Mouse (Mus musculus): Measurements from ENCODE around the gene Shisa4.

DNA sequence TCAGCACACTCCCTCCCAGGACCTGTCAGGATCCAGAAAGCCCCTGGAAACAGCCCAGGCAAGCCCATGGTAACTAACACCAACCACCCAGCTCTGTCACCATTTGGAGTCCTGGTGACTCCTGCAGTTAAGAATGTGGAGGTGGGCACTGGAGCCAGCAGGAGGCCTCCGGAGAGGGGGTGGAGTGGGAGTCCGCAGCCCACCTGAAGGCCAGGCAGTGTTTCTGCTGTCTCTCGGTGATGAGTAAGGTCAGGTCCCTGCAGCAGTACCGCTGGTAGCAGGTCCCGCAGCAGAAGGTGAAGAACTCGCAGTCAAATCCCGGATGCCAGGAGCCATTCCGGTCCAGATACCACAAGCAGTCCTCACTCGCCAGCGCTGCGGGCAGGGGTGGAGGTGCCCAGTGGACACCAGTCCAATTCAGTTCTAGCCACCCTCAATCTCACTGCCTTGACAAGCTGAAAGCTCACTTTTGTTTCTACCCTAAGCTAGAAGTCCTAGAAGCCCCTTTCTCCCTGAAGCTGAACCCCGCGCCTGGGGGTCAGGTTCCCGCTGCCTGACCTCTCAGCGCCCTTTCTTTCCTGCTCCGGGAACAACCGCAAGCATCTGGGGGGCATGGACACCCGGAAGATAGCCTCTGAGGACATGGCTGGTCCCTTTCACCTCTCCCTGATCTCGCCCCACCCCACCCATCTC, 716 bp downstream of the Shisa4 start:
- TF ChIP-seq CTCF (IDR thresholded peaks at IDR 0.05; ENCODE audit: insufficient read depth, low read depth, low read length) = no peak
- no peak for TF ChIP-seq POLR2A (IDR thresholded peaks at IDR 0.05; ENCODE audit: insufficient read depth, low read depth, low read length)
